Mouse (Mus musculus): ENCODE measurements at regions not wholly inside any gene's neighbourhood (a gene's known extent, or its start where the extent isn't known, plus 50 kb on each side); places are given as distances from the start of the nearest gene placed in this dataset.

GRCm38 (mm10) chr12:15388574-15388973 is 428.1 kb downstream of the Trib2 start:
- no peak for DNase-seq

DNA sequence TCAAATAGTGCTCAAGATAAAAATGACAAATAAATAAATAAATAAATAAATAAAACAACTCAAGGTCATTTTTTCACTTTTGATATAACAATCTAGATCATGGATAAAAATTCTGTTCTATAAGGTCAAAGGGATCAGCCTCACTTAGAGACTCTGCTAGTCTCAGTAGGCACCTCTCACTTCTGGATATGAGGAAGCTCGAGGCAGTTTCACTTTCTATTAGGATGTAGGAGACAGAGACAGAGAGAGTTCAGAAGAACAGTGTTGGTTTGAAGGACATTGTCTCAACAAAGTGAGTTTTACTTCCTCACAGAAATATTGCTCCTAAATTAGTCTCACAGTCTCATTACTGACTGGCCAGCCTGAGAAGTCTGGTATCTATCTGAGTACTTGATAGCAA is 458.9 kb downstream of the Trib2 start:
- DNase-seq, result no peak

- no peak for DNase-seq
Observed at GRCm38 (mm10) chr12:15320697-15321449, 495.8 kb downstream of the Trib2 start.

DNA sequence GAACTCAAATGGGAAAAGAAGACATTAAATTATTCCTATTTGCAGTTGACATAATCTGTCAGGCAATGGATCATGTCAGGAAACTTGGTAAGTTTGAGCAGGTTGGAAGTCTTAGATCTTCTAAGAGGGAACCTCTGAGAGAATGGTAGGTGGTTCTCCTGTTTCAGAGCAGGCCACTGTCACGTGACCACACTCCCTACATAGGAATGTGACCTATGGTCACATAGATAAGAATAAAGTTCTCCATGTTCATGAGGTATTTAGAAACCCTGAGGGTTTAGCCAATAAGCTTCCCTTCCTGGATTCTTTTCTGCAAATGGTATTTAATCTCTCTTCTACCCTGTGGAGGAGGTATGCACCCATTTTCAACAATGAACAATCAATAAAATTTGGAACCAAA is 497.1 kb downstream of the Trib2 start:
- DNase-seq, result no peak

- DNase-seq, result no peak
Observed at GRCm38 (mm10) chr12:15294898-15295297, 521.8 kb downstream of the Trib2 start.

DNA sequence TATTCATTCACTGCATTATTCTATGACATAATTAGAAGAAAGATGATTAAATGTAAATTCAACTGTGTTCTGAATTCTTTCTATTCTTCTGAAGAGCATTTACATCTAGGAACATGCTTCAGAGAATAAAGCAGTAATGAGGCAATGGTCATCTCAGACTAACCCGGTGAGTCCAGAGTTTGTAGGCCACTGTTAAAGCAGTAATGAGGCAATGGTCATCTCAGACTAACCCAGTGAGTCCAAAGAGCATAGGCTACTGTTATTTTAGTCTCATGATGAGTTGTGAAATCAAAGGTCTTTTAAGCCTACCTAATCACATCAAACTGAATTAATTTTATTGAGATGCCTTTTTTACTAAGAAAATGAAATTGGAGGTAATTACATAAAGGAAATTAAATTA is 554.6 kb downstream of the Trib2 start:
- no peak for DNase-seq

DNA sequence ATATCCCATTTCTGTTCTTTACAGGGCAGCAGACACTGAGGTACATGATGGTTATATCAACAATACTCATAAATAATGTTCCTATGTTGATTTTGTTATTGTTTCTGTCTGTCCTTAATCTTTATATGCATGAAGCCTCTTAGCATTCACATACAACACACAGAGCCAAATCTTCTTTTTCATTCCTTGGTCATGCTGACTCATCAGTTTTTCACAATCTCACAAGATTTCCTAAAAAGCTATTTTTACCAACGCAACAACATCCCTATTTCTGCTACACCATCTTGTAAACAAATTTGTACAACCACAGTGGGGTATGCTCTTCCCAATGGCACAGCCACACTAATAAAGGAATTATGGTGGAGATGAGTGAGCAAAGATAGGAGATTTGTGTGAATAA is 555.1 kb downstream of the Trib2 start:
- no peak for DNase-seq

- DNase-seq, result no peak
Observed at GRCm38 (mm10) chr12:15260907-15261415, 555.8 kb downstream of the Trib2 start.

GRCm38 (mm10) chr12:15244966-15245365 is 571.8 kb downstream of the Trib2 start:
- no peak for DNase-seq

GRCm38 (mm10) chr12:15222497-15223170 is 594.1 kb downstream of the Trib2 start:
- DNase-seq, result no peak

DNA sequence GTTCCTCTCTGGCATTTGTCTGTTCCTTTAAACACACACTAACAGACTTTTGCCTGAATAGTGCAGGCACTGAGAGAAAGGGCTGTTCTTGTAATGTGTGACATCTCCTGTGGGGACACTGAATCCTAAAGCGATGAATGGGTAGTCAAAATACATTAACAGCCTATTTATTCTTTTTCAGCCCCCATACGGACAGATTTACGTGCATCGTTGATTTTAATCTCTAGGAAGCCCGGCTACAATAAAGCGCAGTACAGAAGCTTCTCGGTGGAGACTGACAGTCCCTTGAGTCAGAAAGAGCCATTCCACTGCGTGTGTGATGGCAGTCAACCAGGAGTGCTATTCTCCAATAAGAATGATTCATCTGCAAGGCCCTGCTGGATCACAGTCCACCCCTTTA is 598.2 kb downstream of the Trib2 start:
- no peak for DNase-seq

DNA sequence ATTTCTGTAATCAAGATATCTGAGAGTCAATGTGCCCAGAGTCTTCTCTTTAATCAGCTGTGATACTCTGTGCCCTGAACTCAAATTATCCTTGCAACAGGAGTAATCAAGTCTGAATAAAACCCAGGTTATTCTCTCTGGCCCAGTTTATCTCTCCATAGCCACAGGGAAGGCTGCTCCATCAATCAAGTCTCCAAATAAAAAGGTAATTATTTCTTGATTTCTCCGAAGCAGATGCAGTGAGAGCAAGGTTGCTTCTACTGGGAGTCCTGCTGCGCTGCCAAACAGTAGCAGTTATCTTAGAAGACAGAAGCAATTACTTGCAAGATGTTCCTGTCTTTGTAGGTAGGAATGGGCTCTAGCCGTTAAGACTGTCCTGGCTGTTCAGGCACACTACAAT is 600.5 kb downstream of the Trib2 start:
- no peak for DNase-seq

- peak in 1 of 2 experiments; percentile 3 for DNase-seq
Observed at GRCm38 (mm10) chr12:15174411-15175041, 642.2 kb downstream of the Trib2 start.

- no peak for DNase-seq
Observed at GRCm38 (mm10) chr12:15162605-15163004, 654.1 kb downstream of the Trib2 start.

DNA sequence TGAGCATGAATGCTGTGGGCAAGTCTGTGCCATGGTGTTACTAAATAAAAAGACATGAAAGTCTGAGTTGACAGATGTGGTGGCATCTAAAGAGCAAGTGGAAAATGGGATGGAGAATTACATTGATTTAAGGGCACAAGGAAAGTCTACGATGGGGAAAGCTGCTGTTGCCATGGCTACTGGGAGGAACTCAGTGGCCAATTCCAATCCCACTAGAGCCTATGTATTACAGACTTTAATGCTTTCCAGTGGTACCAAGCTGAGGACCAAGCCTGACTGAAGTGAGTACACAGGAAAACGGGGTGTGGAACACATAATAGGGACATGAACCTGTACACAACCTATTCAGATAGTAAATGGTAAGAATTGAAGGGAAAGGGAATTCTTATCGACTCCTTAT is 654.9 kb downstream of the Trib2 start:
- DNase-seq, result no peak

DNA sequence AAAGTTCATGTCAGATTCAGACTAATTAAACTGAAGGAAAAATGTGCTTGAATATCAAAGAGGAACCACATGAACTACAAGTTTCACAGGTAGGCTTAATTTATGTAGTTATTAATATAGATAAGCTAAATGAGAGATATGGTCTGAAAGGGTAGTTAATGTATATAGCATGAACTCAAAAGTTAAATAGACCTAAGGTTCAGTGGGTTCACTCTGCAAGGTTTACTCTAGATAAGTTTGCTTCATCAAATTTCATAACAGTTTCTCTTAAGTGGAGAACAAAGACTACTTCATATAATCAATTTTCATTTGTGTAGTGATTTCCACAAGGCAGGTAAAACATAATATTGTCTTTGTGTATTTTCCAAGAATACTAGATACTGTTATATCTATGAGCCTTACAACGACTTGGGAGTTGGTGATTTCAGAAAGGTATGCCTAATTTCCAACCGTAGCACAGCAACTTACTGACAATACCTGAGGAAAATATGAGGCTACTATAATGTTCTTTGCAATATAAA is 656.2 kb downstream of the Trib2 start:
- DNase-seq, result no peak

DNA sequence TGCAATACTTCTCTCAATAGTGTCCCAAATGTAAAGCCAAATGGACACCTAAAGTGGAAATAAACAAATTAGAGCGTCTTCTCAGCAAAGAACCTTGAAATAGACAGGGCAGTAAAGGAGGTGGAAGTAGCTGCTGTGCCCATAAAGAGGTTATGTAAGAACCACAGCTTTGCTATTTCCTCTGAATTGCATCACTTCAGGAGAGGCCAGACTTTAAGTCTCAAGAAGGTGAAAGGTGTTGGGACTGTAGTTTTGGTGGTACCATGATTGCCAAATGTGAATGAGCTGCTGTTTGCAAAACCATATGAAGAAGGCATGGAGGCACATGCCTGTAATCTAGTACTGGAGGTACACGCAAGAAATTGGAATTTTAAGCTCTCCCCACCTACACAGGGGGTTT is 670.3 kb downstream of the Trib2 start:
- DNase-seq, result no peak

GRCm38 (mm10) chr12:15137039-15137438 is 679.7 kb downstream of the Trib2 start:
- no peak for DNase-seq

- DNase-seq, result no peak
Observed at GRCm38 (mm10) chr12:15124179-15124578, 692.5 kb downstream of the Trib2 start.

DNA sequence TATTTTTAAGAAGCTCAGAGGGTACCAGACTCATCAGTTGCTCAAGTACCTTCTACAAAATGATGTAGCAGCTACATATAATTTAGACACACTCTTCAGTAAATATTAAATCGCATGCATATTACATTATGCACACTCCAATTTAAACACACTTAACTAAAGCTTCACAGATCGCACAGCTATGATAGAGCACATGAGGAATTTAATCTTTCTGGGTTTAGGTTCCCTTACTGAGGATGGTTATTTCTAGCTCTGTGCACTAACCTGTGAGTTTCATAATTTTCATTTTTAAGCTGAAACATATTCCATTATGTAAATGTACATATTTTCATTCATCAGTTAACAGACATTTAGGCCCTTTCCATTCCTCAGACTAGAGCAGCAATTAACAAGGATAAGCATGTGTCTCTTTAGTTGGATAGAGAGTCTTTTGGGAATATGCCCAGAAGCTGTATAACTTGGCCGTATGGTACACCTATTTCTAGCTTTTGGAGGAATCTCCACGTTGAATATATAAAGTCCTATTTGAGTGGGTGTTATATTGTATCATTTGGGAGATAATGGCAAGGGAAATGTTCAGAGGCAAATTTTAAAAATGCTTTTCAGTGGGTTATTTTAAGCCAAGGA is 694.0 kb downstream of the Trib2 start:
- no peak for DNase-seq

DNA sequence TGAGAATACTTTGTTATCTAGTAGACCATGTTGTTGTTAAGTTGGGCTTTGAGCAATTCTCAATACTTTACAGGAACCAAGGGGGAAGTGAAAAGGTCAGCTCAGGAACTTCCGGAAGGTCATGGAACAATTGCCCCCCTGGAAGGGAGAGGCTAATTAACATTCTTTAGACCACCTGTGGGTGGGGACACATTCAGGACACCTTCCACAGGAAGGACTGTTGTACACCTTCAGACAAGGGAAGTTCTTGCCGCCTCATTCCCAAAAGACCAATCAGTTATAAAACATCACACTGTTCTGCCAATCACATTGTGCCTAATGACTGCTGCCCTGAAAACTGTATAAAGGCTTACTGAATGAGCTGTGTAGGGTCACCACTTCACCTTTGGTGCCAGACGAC is 701.2 kb downstream of the Trib2 start:
- DNase-seq, result no peak

GRCm38 (mm10) chr12:15114793-15115192 is 701.9 kb downstream of the Trib2 start:
- DNase-seq, result no peak

DNA sequence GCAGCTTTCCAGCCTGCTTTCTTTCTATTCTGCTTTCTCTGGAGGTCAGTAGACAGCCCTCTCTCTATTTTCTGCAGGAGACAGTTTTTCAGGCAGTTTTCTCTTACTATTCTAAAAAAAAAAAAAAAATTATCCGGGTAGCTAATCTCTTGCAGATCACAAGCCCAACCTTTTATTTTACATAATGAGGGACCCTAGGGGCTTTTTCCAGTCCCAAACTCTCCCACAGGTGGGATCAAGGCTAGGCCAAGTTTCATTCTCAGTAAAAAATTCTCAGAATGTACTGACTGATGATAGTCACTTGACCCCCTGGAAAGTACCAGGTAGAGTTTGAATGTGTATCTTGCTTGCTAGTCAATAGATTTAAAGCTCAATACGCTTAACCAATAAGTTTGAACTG is 705.7 kb downstream of the Trib2 start:
- DNase-seq, result no peak

Measured in kidney, adult 8-10 months (tissue).